Mouse (Mus musculus) Muller cell, postnatal 12 days (primary cell): Measurements from ENCODE around the gene Svip.

Experiments used
- DNase-seq: peaks from one replicate; pipeline ENCODE4 v3.0.0-alpha.2; 2015; ENCODE audit errors: inconsistent ontology term

The Svip gene

GRCm38 (mm10) chr7:52005511-52006295 lies at the start of gene Svip:
TSS of gene Svip (minus strand) at chr7:52006018.
- DNase-seq = peak; percentile 98

- DNase-seq = peak; percentile 41
These were observed 32.1 kb upstream of the Svip start for GRCm38 (mm10) chr7:52037600-52038582.

- DNase-seq = no peak
These were observed 18.3 kb upstream of the Svip start for GRCm38 (mm10) chr7:52024050-52024626.

GRCm38 (mm10) chr7:52022039-52022438 lies 16.2 kb upstream of the Svip start:
- no peak for DNase-seq

- no peak for DNase-seq
These were observed 9.8 kb upstream of the Svip start, which contains the start of gene 1700015G11Rik for GRCm38 (mm10) chr7:52015628-52016027. TSS of gene 1700015G11Rik (minus strand) at chr7:52015728.

GRCm38 (mm10) chr7:52015180-52015579 lies 9.4 kb upstream of the Svip start:
- DNase-seq = no peak

- no peak for DNase-seq
These were observed 7.6 kb upstream of the Svip start for GRCm38 (mm10) chr7:52013457-52013856.

- no peak for DNase-seq
These were observed 1.3 kb upstream of the Svip start for GRCm38 (mm10) chr7:52007138-52007537.

GRCm38 (mm10) chr7:52006296-52006630 lies 445 bp upstream of the Svip start:
- DNase-seq = no peak

GRCm38 (mm10) chr7:51991020-51991419 lies 14.8 kb downstream of the Svip start:
- no peak for DNase-seq

- DNase-seq = no peak
These were observed 18.9 kb downstream of the Svip start for GRCm38 (mm10) chr7:51986909-51987308.

GRCm38 (mm10) chr7:51985763-51986162 lies 20.1 kb downstream of the Svip start:
- no peak for DNase-seq

GRCm38 (mm10) chr7:51982303-51982702 lies 23.5 kb downstream of the Svip start:
- DNase-seq = no peak

GRCm38 (mm10) chr7:51979271-51979670 lies 26.5 kb downstream of the Svip start:
- no peak for DNase-seq

- no peak for DNase-seq
These were observed 30.6 kb downstream of the Svip start for GRCm38 (mm10) chr7:51975181-51975580.

GRCm38 (mm10) chr7:51973526-51973925 lies 32.3 kb downstream of the Svip start:
- DNase-seq = no peak

GRCm38 (mm10) chr7:51973091-51973490 lies 32.7 kb downstream of the Svip start:
- DNase-seq = no peak

GRCm38 (mm10) chr7:51972252-51972855 lies 33.5 kb downstream of the Svip start:
- DNase-seq = peak; percentile 45

- no peak for DNase-seq
These were observed 36.4 kb downstream of the Svip start for GRCm38 (mm10) chr7:51969379-51969778.

GRCm38 (mm10) chr7:51967581-51967980 lies 38.2 kb downstream of the Svip start:
- no peak for DNase-seq

GRCm38 (mm10) chr7:51964681-51965080 lies 41.1 kb downstream of the Svip start:
- no peak for DNase-seq
